Mouse (Mus musculus) kidney, postnatal 4 days (tissue): ENCODE measurements around the gene Ddx58.

Experiments
- DNase-seq, 2 experiments: peaks; one replicate each; pipeline ENCODE4 v3.0.0; 2021; ENCODE audit warnings: mixed read lengths in 2 of 2

Ddx58 gene

DNA sequence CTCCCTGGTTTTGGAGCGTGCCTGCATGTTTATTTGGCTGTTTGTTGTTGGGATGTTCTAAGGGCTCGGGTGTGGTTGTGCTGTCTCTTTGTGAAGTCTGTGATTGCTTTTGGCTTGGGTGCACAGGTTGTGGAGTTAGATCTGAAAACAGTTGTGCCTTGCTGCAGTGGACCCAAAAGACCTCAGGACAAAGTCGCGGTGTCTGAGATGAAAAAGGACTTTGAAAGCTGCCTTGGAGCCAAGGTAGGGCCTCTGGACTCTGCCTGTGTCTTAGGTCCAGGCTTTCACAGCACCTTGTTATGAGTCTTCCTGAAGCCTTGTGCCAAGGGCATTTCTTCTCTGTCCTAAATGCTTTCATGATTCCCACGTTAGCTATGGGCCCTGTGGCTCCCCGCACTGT, 59.6 kb downstream of the Ddx58 start:
- DNase-seq = no peak

DNA sequence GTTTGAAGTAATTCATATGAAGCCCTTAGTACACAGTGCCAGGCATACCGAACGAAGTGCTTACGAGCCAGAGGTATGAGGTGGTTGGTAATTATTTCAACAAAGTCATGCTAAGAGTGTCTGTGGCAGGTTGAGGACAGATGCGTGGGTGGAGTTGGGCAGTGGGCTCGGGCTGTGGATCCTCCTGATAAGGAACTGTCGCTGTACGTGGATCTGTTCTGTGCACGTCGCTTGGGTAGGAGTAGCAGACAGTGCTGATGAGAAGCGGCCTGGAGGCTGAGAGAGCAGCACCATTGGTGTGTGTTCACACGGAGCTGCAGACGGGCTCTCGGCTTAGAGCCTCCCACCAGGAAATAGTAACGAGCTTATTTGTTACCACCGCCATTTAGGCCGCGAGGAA, 61.0 kb downstream of the Ddx58 start:
- no peak for DNase-seq

DNA sequence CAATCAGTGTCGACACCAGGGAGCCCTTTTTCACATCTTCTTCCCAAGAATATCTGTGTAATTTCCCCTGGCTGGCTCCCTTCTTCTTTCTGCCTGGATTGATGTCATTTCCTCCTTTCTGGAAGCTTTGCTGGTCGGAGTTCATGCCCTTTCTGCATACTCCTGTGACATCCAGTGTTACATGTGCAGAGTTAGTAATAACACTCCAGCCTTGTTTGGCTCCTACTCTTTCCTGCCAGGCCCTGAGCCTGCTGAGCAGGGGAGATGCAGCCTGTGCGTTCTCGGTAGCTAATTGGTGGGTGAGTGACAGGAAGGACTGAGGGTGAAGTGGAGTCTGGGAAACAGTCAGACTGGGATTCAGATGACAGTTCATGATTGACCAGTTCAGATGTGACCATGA, 65.3 kb downstream of the Ddx58 start:
- no peak for DNase-seq

GRCm38 (mm10) chr4:40172336-40172735, 67.3 kb downstream of the Ddx58 start:
- DNase-seq = no peak

GRCm38 (mm10) chr4:40171477-40171876, 68.2 kb downstream of the Ddx58 start:
- no peak for DNase-seq

DNA sequence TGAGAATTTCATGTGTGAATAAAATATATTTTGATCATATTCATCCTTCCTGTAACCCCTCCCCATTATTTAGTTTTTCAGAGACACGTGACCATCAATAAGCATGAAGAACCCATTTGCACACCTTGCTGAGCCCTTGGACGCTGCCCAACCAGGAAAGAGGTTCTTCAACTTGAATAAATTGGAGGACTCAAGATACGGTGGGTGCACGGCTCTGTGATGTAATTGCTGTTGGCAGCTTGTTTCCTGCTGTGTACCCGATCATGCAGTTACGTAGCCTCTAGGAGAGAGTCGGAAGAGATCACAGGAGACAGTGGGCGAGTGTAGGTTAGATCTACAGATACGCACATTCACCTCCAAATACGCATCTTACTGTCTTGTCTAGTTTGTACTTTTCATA, 76.0 kb downstream of the Ddx58 start:
- no peak for DNase-seq

GRCm38 (mm10) chr4:40160591-40161434, 78.8 kb downstream of the Ddx58 start:
- no peak for DNase-seq

DNA sequence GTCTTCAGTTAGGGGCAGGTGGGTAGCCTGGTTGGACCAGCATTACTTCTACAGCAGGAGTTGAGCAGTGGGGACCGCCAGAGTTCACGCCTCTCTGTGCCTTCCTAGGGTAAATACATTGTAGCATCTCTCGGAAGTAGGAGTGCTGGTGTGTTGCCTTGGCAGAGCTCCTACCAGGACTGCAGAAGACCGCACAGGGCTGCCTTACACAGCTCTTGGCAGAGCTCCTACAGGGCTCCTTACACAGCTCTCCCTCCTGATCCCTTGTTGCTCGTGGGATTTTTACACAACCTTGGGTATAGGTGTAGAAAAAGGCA, 81.4 kb downstream of the Ddx58 start:
- no peak for DNase-seq

DNA sequence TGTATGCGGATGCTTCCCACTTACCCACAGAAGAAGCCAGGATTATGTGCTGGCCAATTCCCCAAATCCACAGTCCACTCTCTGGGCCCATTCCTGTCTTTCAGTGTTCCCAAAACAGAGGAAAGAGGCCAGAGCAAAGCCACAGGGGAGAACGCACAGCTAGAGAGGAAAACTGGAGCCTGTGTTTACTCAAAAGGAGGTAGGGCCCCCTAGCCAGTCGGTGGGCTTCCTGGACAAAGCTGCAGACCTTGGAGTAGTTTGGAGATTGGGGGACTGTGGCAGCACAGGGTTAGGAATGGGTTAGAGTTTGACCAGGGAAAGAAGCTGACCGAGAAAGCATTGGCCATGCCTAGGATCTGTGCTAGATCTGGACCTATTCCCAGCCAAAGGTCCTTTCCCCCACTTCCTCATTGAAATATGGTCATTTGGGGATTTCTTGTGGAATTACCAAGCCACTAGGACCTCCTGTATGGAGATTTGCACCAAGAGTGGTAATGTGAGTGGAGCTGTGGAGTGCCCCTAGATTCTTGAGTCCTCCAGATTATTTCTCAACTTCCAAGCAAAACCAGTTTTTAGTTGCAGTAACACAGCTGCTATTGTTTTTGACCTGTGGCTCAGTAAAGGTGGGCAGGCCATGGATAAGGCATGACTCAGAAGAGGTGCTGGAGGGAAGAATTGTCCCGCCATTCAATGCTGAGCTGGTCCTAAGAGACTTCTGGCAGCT, 82.0 kb downstream of the Ddx58 start:
- DNase-seq = no peak

- DNase-seq = no peak
These were observed 82.8 kb downstream of the Ddx58 start for GRCm38 (mm10) chr4:40156582-40157499.

- DNase-seq = no peak
These were observed 83.5 kb downstream of the Ddx58 start for GRCm38 (mm10) chr4:40156153-40156552.

- DNase-seq = peak; percentile 19 to 35
These were observed 84.1 kb downstream of the Ddx58 start for GRCm38 (mm10) chr4:40155467-40155999.

DNA sequence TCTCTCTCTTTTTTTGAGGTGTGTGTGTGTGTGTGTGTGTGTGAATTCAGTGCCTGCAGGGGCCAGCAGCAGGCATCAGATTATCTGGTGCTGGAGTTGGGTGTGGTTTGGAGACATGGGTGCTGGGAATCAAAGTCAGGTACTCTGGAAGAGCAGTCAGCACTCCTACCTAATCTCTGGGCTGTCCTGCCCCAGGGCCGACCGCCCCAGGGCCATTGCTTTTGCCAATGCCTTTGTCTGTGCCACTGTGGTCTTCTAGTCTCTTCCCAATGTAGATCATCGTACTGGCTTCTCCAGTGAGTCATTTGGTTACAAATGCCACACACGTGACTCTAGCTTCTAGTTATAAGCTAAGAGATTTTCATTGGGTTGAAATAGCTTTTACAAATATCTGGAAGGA, 84.9 kb downstream of the Ddx58 start:
- DNase-seq = no peak
